9 mouse cellular contexts compared by ENCODE assay signal in the genomic region with DNA sequence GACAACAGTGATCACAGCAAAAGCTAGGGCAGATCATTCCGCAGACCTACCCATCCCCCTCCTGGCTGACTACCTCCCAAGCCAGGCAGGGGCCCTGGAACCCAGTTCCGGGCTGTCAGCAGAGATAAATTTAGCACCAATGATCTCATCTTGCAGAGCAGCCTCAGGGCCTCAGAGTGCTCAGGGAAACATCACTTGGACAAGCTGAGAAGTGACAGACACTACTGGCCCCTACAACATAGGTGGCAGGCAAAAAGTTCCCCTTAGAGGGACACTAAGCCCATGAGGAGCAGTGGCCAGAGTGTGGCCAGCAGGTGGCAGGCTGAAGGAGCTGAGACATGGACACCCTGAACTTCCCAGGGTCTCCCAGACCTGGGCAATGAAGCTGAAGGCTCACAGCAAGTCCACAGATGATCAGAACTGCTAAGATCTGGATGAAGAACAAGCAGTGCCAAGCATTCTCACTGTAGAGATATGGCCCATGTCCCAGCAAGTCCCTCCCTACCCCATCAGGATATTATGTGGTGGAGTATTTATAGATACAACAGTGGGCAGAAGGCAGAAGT.
DNase-seq lines count a peak whose midpoint lies in the region; ATAC-seq and TF ChIP-seq lines count a peak whose summit lies in the region.
"Had no signal": no experiment of that assay in that cellular context is flagged by ENCODE, and none has a peak within 500 bp of the region (broad histone marks: within the 10 kb centered on the region; RNA-seq: fewer than 3 reads in every experiment).

No protein-coding gene starts in this region.

- no peaks in the 10 kb centered on the region for H3K27me3 ChIP-seq in forebrain, postnatal 0 days (ENCODE audit: insufficient read depth, low read length)
- no peaks in the 10 kb centered on the region for H3K27me3 ChIP-seq in forebrain, embryonic 16.5 days (replicated peaks; ENCODE audit: control insufficient read depth, insufficient read depth, low read length)
- no peaks in the 10 kb centered on the region for H3K27me3 ChIP-seq in kidney, embryonic 14.5 days (ENCODE audit: control insufficient read depth, insufficient read depth, low read length)
- H3K27me3 ChIP-seq in liver, adult 2 months (ENCODE audit: control insufficient read depth, insufficient read depth, low read length) = no peaks in the 10 kb centered on the region
- peaks cover 7% of the 10 kb centered on the region for H3K27me3 ChIP-seq in myocyte (ENCODE audit: control insufficient read depth, insufficient read depth, insufficient read length)

- TF ChIP-seq CTCF in forebrain, postnatal 0 days (IDR thresholded peaks at IDR 0.05; ENCODE audit: low read depth) = peak; percentile 61
- peak; percentile 64 for TF ChIP-seq CTCF in liver, adult 2 months (IDR thresholded peaks at IDR 0.05; ENCODE audit: low read depth, low read length)

- H3K4me1 ChIP-seq in forebrain, postnatal 0 days (ENCODE audit: insufficient read depth) = peaks cover 16% of the 10 kb centered on the region
- H3K4me1 ChIP-seq in forebrain, embryonic 16.5 days (replicated peaks; ENCODE audit: control insufficient read depth, insufficient read depth, low read length) = peaks cover 8% of the 10 kb centered on the region
- no peaks in the 10 kb centered on the region; the same call in 1 of the 2 replicates for H3K4me1 ChIP-seq in kidney, embryonic 14.5 days (ENCODE audit: control insufficient read depth, insufficient read depth, low read length)
- no peaks in the 10 kb centered on the region for H3K4me1 ChIP-seq in liver, adult 2 months (ENCODE audit: control insufficient read depth, insufficient read depth, low read length)

- no peaks in the 10 kb centered on the region for H3K36me3 ChIP-seq in forebrain, postnatal 0 days (ENCODE audit: insufficient read depth)
- H3K36me3 ChIP-seq in forebrain, embryonic 16.5 days (ENCODE audit: control insufficient read depth, insufficient read depth) = no peaks in the 10 kb centered on the region
- H3K36me3 ChIP-seq in kidney, embryonic 14.5 days (ENCODE audit: control insufficient read depth, insufficient read depth, low read length) = no peaks in the 10 kb centered on the region
- H3K36me3 ChIP-seq in liver, adult 2 months (ENCODE audit: control insufficient read depth, insufficient read depth, low read length) = no peaks in the 10 kb centered on the region
- H3K36me3 ChIP-seq in myocyte (ENCODE audit: control insufficient read depth, insufficient read depth) = no peaks in the 10 kb centered on the region
- H3K36me3 ChIP-seq: limb, embryonic 12.5 days had no signal

- no peak overlapping the region for H3K4me2 ChIP-seq in forebrain, postnatal 0 days (ENCODE audit: low read depth)
- no peak overlapping the region for H3K4me2 ChIP-seq in forebrain, embryonic 16.5 days (ENCODE audit: low read length)
- no peak overlapping the region for H3K4me2 ChIP-seq in kidney, embryonic 14.5 days (replicated peaks; ENCODE audit: low read depth, low read length)
- peak overlapping the region; percentile 33 for H3K4me2 ChIP-seq in myocyte (ENCODE audit: low read depth)
- H3K4me2 ChIP-seq: limb, embryonic 12.5 days had no signal

- DNase-seq in forebrain, postnatal 0 days = no peak
- DNase-seq in cerebellum, adult 9-10 months = peak; percentile 89
- peak; percentile 10 for DNase-seq in liver, adult 2 months (ENCODE audit: extremely low read depth, low read depth, low spot score)
- peak; percentile 71 for DNase-seq in testis, postnatal 10 days (ENCODE audit: low spot score)

- 0 out of 2 replicates have a peak, but pooled peaks have one; percentile 15 for ATAC-seq in forebrain, postnatal 0 days
- ATAC-seq in forebrain, embryonic 16.5 days = no peak
- ATAC-seq in granulocyte monocyte progenitor cell, adult 5-6 weeks (replicated peaks; ENCODE audit: poor library complexity, severe bottlenecking) = 0 out of 2 replicates have a peak, but pooled peaks have one; percentile 22
- ATAC-seq in kidney, embryonic 14.5 days (ENCODE audit: low FRiP score, low TSS enrichment) = peak; percentile 82

- no peak overlapping the region for H3K4me3 ChIP-seq in forebrain, postnatal 0 days (ENCODE audit: low read depth, low read length)
- no peak overlapping the region for H3K4me3 ChIP-seq in forebrain, embryonic 16.5 days (replicated peaks; ENCODE audit: low read length)
- no peak overlapping the region for H3K4me3 ChIP-seq in kidney, embryonic 14.5 days (ENCODE audit: low read length)
- no peak overlapping the region for H3K4me3 ChIP-seq in liver, adult 2 months (ENCODE audit: insufficient read depth, low read depth, low read length)
- H3K4me3 ChIP-seq in myocyte = no peak overlapping the region
- H3K4me3 ChIP-seq: limb, embryonic 12.5 days had no signal

- WGBS in forebrain, postnatal 0 days = 54% methylated on average over 2 of the region's 2 CpGs
- 56% methylated on average over 2 of the region's 2 CpGs for WGBS in forebrain, embryonic 16.5 days
- WGBS in kidney, embryonic 14.5 days = 21% methylated on average over 2 of the region's 2 CpGs
- WGBS in liver, adult 2 months = 25% methylated on average over 2 of the region's 2 CpGs

- H3K9ac ChIP-seq in forebrain, postnatal 0 days = no peak overlapping the region
- H3K9ac ChIP-seq in forebrain, embryonic 16.5 days (replicated peaks; ENCODE audit: low read depth, low read length) = no peak overlapping the region
- H3K9ac ChIP-seq in kidney, embryonic 14.5 days (ENCODE audit: low read depth, low read length) = no peak overlapping the region
- H3K9ac ChIP-seq in liver, adult 2 months (ENCODE audit: low read depth, low read length) = no peak overlapping the region
- H3K9ac ChIP-seq: limb, embryonic 12.5 days had no signal

- no peak overlapping the region for H3ac ChIP-seq in myocyte (ENCODE audit: control insufficient read depth, insufficient read length)

- no peaks in the 10 kb centered on the region for H3K79me2 ChIP-seq in liver, adult 2 months (ENCODE audit: control insufficient read depth, insufficient read depth, low read length)
- no peaks in the 10 kb centered on the region for H3K79me2 ChIP-seq in myocyte (ENCODE audit: control insufficient read depth, insufficient read depth)

- no peak for TF ChIP-seq POLR2A in liver, adult 2 months (IDR thresholded peaks at IDR 0.05; ENCODE audit: extremely low read depth, insufficient read depth, low read length)
- TF ChIP-seq POLR2A in myocyte (IDR thresholded peaks at IDR 0.05; ENCODE audit: insufficient read length, low read depth) = no peak

- 0 out of 2 replicates have a peak overlapping the region, but pooled peaks have one; percentile 21 for H3K27ac ChIP-seq in forebrain, postnatal 0 days (ENCODE audit: low read depth, low read length)
- no peak overlapping the region for H3K27ac ChIP-seq in forebrain, embryonic 16.5 days (ENCODE audit: low read length)
- no peak overlapping the region for H3K27ac ChIP-seq in kidney, embryonic 14.5 days (ENCODE audit: low read depth, low read length)
- H3K27ac ChIP-seq in liver, adult 2 months (replicated peaks; ENCODE audit: insufficient read depth, low read depth, low read length) = peak overlapping the region; percentile 52
- H3K27ac ChIP-seq: limb, embryonic 12.5 days had no signal

- no peaks in the 10 kb centered on the region for H3K9me3 ChIP-seq in forebrain, postnatal 0 days (ENCODE audit: low read length)
- H3K9me3 ChIP-seq in forebrain, embryonic 16.5 days (ENCODE audit: control insufficient read depth, low read length) = no peaks in the 10 kb centered on the region
- no peaks in the 10 kb centered on the region for H3K9me3 ChIP-seq in kidney, embryonic 14.5 days (ENCODE audit: control insufficient read depth, low read length)
- H3K9me3 ChIP-seq: limb, embryonic 12.5 days had no signal

TF ChIP-seq in myocyte, 11 proteins besides CTCF, POLR2A, EP300 and RAD21:
- TF ChIP-seq USF1 (IDR thresholded peaks at IDR 0.05; ENCODE audit: low read depth) = no peak
- no peak for TF ChIP-seq CEBPB (IDR thresholded peaks at IDR 0.05; ENCODE audit: insufficient read depth, poor library complexity, severe bottlenecking)
- no peak for TF ChIP-seq REST (IDR thresholded peaks at IDR 0.05; ENCODE audit: insufficient read depth, insufficient read length)
- no peak for TF ChIP-seq E2F4 (IDR thresholded peaks at IDR 0.05; ENCODE audit: insufficient read depth)
- TF ChIP-seq SRF (IDR thresholded peaks at IDR 0.05; ENCODE audit: control insufficient read depth, insufficient read length, low read depth) = no peak
- no peak for TF ChIP-seq TCF12 (IDR thresholded peaks at IDR 0.05; ENCODE audit: insufficient read depth, poor library complexity, severe bottlenecking)
- TF ChIP-seq MYOD1 (IDR thresholded peaks at IDR 0.05; ENCODE audit: control insufficient read depth in 1 of 3, insufficient read length in 2 of 3, low read depth in 2 of 3) = no peak
- TF ChIP-seq MAX (IDR thresholded peaks at IDR 0.05; ENCODE audit: low read depth) = no peak
- no peak for TF ChIP-seq MYOG (IDR thresholded peaks at IDR 0.05; ENCODE audit: control insufficient read depth in 1 of 3, insufficient read depth in 1 of 3, insufficient read length in 2 of 3, low read depth in 2 of 3)
- TF ChIP-seq POLR2AphosphoS2 (IDR thresholded peaks at IDR 0.05; ENCODE audit: insufficient read length, low read depth) = no peak
- TF ChIP-seq TCF3 (IDR thresholded peaks at IDR 0.05; ENCODE audit: insufficient read length, low read depth) = no peak

Comparison
In these comparisons a context has a peak if more than half of its experiments do, and no peak if none do; other contexts are left out.
1. H3K27ac ChIP-seq: peak in forebrain, postnatal 0 days (single experiment) and liver, adult 2 months (single experiment); none in forebrain, embryonic 16.5 days (single experiment) and kidney, embryonic 14.5 days (single experiment).